Mouse (Mus musculus) adrenal gland, adult 2 months (tissue): ENCODE results near the gene Mertk. TPM values are rescaled to one million over a fixed set of nuclear protein-coding genes. Genes with fewer than 3 reads are reported as not detected.

Source experiments
- DNase-seq: peaks from one replicate; pipeline ENCODE4 v3.0.0; 2021
- polyA plus RNA-seq: library from polyadenylated mRNA; depleted of rRNA; stranded (reverse); fragments of >200 nt; gene quantifications from 2 replicates; pipeline ENCODE4 v1.2.3, GENCODE M21; 2012
- total RNA-seq, 2 experiments: library from RNA; stranded (reverse); gene quantifications; 2 replicates each; pipeline ENCODE4 v1.2.3; 2021

The Mertk gene
- total and polyA plus RNA-seq, 3 experiments, result 2.9 to 12.5 (median 9.6) TPM

DNA sequence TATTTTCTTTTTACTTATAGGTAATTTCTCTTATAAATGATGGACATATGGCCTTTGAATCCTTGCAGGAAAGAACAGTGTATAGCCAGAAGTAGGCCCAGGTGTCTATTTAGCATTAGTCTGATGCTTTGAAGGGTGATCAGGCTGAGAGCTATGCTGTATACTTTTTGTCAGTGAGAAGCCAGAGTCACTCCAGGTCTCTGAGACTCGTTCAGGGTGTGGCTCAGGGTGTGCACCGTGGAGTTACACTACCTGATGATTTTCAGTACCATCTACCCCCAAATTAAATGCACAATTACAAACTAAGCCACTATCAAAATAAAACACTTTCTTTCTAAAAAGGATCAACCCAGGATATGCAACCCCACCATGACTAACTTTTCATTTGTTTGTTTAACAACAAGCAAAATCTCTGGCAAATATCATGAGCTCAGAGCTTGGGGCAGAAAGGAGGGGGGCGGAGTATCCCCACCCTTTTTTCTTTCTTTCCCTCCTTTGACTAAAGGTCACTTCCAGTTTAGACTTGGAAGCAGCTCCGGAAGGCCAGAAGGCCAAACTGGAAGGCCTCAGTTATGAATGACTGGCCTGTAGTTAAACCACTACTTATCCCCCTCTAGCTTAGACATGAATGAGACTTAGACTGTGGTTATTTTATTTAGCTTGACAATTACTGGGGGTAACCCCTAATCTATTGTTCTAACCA, 69.9 kb downstream of the Mertk start:
- DNase-seq, result no peak

DNA sequence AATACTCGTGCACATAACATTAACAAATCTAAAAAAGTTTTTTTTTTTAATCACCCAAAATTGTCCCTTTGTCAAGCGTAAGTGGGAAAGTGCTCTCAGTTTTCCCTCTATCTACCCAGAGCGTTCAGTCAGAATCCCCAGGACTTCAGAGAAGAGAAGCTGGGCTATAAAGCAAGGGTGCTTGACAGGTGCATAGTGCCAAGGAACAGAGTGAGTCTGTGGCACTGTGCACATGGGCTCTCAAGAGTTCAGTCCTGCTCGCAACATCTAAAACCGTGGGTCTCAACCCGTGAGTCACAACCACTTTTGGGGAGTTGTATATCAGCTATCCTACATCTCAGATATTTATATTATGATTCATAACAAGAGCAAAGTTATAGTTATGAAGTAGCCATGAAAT, 71.8 kb downstream of the Mertk start:
- DNase-seq, result no peak

DNA sequence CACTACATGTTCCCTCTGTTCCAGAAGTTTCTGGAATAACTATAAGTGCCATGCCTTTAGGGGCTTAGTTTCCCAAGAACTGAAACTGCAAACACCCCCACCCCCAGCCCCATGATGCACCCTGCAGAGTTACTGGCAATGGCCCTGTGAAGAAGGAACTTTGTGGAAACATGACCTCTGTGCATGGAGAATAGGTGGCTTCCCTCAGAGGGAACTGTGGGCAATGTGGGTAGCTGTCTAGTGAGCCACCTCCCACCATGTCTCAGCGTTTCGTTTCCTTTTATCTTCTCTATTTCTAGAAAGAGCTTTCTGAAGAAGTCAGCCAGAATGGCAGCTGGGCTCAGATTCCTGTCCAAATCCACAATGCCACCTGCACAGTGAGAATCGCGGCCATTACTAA, 72.3 kb downstream of the Mertk start:
- DNase-seq, result no peak

DNA sequence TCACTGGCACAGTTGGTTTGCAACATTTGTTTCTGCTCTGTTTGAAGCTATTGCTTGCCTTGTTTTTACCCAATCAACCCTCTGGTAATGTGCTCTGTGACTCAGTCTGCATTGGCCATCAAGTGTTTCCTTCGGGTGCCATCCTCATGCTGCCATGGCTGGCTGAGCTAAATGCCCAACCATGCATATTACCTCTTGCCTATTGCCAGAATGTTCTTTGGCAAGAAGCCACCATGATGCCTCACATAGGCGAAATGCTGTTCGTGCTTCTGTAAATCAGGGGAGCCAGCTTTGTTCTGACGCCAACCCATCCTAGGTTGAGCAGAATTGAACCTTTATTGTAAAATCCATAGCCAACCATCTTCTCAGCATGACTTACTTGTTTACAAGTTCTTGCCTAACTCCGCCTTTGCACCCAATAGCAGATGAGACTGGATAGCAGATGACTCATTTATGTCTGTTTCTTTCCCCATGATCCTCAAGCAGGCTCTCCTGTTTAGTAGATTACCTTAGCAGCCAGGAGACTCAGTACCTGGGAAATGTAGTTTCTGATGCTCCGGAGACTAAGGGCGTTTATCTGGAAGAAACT, 73.1 kb downstream of the Mertk start:
- DNase-seq, result no peak

DNA sequence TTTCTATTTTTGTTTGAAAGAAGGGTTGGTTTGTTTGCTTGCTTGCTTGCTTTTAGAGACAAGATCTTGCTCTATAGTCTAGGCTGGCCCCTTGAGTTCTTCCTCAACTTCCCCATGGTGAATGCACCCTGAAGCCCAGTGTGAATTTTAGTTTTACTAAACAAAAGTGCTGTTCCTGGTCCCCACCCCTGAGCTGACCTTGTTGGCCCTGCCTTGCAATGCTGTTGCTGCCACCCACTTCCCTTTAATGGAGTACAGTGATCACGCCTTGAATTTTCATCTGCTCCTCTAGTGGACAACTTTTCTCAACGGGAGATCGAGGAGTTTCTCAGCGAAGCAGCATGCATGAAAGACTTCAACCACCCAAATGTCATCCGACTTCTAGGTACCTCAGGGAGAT, 83.5 kb downstream of the Mertk start:
- DNase-seq, result no peak

DNA sequence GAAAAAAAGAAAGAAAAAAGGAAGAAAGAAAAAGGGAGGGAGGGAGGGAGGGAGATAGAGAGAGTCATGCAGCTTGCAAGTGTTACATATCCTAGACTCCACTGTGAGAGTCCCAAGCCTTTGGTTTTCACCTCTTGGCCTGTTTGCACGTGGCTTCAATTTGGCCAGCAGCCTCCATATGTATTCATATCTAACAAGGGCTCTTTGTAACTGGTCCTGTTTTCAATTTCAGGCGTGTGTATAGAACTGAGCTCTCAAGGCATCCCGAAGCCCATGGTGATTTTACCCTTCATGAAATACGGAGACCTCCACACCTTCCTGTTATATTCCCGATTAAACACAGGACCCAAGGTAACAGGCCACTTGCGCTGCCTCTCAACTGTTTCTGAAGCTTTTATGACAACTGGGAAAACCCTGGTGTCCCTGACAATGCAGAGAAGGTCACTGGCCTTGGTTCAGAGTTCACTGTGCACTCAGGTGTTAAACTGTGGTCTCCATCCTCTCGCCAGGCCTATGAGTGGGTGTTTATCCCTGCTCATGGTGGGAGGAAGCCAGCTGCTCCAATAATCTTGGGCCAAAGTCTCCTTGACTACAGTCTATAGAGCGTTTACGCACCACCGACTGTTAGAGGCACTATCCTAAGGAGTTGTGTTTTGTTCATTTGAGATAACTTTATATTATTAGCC, 85.0 kb downstream of the Mertk start:
- DNase-seq, result no peak

DNA sequence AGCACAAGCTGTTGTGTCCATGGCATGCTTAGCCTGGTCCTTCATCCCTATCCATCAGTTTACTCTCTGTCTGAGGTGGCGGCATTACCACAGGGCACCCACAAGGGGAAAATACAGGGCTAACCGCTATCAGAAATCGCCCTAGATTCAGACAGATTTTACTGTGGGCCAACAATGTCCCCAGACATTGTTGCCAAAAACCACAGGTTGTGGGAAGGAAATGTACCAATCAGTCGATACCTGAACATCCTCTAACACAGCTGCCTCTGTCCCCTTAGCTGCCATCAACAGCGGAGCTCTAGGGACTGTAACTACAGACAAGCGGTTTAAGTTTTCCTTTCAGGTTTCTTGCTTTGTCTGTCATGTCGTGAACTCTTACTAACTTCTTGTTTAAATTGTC, 86.1 kb downstream of the Mertk start:
- no peak for DNase-seq

DNA sequence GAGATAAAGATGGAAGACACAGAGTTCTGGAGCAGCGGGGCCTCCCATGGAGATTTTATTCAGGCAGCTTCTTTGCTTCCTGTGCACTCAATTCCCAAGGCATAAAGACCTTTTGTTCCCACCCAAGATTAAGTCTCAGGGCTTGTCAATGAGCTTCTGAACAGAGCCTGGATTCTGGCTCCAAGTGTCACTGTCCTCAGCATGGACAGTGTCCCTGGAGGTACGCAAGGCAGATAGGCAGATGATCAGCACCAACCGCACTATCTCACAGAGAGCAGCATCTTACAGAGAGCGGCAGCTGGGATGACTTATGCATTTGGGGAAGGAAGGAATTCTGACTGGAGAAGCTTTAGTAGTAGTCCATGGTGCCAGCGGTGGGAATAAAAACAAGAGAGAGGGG, 87.6 kb downstream of the Mertk start:
- DNase-seq, result no peak

DNA sequence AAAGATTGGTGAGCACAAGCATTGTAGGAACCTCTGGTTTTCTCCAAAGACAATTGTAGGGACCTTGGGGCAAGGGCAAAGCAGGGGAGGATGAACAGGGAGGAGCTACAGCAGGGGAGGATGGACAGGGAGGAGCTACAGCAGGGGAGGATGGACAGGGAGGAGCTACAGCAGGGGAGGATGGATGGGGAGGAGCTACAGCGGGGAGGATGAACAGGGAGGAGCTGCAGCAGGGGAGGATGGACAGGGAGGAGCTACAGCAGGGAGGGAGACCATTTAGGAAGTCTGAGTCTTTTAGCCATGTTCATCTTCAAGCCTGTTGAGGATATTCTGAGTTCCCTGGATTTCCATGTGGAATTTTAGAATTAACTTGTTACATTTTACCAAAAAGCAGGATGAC, 88.0 kb downstream of the Mertk start:
- DNase-seq, result no peak

DNA sequence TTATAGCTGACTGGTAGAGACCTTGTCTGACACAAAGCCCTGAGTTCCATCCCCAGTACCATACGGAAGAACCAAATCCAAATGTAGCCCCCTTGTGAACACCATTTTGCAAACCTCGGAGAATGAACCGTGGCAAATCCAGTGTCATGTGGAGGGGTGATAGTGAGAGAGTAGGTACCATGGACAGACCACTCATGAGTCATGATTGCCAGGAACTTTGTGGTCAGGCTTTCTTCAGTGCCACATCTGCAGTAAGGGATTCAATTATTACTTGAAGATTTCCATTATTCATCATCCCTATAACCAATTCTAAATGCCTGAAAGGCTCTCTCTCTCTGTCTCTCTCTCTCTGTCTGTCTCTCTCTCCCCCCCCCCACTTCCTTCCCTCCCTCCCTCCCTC, 89.0 kb downstream of the Mertk start:
- DNase-seq, result no peak

DNA sequence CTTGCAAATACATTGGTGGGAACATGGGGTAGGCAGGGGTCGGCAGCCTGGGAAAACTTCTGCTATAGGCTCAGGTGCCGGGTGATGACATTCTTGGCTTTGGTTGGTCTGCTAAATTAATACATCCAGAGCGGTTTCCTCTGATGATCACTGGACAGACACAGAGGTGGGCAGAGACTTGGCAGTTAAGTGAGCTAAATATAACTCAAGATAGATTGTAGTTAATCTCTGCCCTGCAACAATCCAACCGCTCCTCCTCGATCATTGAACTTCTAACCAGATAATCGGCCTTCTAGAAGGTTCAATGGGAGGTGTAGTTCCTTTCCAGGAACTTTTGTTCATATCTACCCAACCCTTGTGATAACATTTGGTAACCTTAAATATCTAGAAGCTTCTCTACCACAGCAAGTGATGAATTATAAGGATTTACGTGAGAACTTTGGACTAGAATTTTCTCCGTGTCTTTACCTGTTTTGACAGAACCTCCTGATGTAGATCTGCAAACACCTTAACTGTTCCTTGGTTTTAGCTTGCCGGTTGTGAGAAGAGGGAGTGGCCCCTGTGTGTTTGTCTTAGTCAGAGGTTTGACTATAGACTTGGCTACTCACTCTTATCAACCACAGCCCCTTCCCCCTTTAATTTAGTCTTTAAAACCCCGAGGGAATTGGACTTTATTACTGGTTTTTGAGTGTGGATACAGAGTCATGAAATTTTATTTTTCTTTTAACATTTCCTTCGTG, 92.3 kb downstream of the Mertk start:
- DNase-seq, result no peak

DNA sequence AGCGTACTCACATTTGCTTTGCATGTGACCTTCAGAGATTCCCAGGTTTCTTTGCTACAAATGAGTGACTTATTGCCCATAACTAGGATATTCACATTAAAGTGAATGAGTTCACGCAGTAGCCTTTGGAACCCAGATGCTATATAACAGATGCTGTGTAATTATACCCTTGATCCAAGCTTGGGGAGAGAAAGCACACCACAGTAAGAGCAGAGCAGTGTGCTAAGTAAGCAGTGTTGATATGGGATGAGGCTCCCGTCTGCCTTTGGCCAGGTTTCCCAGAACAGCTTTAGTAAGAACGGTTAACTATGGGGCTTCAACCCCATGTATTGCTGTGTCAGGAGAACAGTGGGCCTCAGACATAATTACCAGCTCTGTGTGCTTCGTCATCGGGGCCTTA, 95.2 kb downstream of the Mertk start:
- no peak for DNase-seq

DNA sequence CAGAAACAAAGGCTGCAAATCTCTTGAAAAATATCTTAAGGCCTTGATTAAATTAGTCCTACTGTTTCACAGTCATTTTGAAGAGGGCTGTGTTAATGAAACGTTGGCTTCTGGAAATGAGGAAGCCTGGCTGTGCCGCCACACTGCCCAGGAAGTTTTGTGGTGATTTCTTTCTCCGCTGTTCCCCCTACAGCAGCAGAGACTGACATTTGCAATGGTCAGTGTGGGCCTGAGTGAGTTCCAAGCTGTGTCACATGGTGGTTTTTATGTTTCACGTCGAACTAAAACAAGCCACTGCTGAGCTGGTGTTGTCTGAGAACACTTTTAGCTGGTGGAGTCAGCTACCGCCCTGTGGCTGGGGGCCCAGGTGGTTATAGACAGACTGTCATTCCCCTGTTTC, 97.7 kb downstream of the Mertk start:
- DNase-seq, result no peak

DNA sequence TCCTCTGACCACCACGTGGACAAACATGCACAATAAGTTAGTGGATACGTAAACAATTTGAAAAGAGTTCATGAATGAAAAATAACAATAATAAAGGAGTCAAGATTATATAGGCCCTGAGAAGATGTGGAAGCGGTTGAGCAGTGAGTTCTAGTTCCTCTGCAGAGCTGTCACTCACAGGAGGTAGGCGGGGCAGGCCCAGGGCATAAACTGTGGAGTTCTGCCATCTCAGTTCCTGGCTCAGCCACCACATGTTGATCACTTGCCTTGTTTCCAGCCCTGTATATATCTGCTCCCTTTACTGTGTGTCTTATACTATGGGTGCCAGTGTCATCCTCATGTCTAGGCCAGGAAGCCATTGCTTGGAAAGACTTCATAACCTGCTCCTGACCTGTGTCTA, 104.7 kb downstream of the Mertk start:
- no peak for DNase-seq

DNA sequence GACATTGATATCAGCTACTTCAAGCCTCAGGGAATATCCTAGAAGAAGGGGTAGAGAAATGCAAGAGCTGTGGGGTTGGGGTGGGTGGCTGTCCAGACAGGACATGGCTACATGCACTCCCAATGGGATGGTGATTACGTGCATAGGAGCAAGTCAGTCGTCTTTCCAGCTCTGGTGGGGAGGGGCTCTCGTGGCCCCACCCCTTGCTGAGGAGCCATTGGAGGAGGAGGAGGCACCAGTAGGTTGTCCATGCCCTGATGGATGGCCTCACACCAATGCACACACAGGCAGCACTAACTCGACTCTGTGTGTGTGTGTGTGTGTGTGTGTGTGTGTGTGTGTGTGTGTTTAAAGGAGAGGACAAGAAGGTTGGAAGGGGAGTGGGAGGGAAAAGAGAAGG, 106.6 kb downstream of the Mertk start:
- DNase-seq, result no peak

DNA sequence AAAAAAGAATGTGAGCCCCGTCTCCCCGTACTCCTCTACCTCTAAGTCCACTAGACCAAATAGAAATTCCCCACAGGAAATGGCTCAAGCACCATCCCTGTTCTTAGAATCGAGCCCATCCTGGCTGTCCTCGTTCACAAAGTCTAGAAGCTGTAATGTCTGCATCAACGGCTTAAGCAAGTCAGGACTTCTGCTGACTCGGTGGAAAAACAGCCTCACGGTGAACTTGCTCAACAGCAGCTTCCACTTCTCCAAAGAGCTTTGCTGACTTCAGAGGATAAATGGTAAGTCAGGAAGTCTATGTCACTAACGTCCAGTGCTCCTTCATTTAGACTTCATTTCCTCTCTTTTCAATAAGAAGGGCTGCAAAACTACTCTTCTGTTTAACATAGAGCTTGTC, 107.8 kb downstream of the Mertk start:
- DNase-seq, result peak; percentile 25

DNA sequence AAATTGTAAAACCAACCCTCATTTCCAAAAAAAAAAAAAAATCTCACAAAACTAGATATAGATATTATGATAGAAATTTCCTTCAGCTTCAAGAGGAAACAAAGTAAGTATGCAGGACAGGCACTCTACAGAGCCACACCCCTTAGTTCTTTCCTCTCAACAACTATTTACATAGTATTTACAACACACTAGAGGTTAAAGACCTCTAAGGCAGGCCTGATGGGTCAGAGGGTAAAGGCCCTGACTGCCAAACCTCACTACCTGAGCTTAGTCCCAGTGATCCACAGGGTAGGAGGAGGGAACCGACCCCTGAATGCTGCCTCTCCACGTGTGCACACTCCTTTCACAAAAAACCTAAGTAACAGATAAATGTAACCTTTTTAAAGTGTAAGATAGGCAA, 114.0 kb downstream of the Mertk start:
- no peak for DNase-seq

DNA sequence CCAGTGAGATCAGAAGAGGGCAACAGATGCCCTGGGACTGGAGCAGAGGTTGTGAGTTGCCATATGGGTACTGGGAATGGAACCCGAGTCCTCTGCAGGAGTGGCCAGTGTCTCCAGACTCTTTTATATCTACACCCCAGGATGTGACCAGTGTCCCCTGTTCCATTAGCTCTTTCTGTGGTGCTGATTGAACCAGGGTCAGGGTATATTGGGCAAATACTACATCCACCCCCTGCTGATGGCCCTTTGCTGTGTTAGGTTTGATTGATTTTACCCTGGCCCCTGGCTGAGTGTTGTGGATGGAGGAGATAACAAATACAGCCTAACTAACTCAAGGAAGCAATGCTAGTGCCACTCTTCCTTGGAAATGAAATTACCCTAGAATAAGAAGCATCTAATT, 117.6 kb downstream of the Mertk start:
- DNase-seq, result no peak

DNA sequence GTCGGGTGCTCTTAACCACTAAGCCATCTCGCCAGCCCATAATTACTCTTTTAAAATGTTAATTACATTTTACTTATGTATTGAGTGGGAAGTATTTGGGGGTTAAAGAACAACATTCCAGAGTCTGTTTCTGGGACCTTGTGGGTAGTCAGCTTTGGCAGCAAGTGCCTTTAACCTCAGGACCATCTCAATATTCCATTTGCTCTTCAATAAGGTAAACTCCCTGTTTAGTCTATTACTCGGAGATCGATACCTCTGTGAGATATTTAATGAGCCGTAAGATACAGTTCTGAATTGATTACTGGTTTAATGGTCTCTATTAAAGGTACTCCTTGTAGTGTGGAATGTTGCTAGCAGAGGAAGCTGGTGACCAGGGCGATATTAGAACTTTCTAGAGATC, 118.2 kb downstream of the Mertk start:
- no peak for DNase-seq

DNA sequence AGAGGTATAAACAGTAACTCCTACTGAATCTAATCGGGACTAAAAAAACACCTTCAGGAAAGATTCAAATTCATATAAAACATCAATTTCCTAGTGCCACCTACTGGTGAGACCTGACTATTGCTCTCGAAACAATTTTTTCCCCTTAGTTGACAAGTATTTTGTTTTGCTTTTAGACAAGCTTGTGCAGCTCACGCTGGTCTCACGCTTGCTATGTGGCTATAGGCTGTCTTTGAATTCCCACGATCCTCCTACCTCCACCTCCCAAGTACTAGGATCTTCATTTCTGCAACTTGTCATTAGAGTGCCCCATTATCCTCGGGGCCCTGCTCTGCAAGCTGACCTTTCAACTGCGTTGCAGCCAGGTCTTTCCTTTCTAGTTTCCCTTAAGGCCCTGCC, 118.6 kb downstream of the Mertk start:
- no peak for DNase-seq

DNA sequence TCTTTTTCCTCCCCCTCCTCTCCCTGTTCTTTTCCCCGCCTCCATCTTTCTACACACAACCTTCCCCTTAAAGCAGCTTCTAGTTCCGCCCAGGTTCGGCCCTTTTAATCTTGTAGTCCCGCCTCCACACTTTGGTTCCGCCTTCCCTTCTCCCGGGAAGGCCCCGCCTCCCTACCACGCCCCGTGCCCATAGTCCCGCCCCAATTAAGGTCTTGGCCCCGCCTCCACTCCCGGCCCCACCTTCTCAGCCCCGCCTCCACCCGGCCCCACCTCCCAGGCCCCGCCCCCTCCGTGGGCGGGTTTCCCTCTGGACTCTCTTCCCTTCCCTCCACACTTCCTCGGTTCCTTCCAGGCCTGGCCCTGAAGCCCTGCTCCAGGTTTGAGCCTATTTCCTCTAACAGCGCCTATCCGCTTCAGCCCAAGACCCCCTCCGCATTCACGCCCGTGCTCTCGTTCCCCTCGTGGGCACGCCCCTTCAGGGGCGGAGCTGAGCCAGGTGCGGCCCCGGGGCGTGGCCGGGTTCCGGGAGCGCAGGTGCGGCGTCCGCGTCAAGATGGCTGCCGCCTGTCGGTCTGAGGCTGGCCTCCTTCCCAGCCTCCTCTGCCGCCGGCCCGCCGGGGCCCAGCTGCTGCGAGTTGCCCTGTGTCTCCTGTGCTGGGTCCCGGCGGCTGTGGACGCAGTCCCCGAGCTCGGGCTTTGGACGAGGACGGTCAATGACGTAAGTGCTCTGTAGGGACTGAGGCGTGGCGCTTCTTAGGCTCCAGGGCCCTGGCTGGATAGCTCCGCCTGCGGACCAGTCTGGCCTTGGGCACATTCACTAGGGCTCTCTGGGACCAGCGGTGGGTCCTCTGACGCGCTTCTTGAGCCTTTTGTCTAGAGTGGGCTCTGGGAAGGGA, 119.3 kb downstream of the Mertk start, which contains the start of gene Tmem87b:
TSS of gene Tmem87b (plus strand) at position 333 of the 896 bp plus-strand sequence.
- peak; percentile 97 for DNase-seq
